Mouse (Mus musculus): ENCODE measurements around the gene Zfand2a. TPM values are rescaled to one million over a fixed set of nuclear protein-coding genes. Genes with fewer than 3 reads are reported as not detected.

The Zfand2a gene
- polyA plus RNA-seq, 1 experiment: 6.9 TPM

- Histone ChIP-seq H3K4me3 (replicated peaks; ENCODE audit: control insufficient read depth, low read depth, low read length) (no peak within 1 kb of the TSS), H3K4me1 (ENCODE audit: control insufficient read depth, insufficient read depth, low read length) (no peaks in the 10 kb centered on the region), H3K27ac (ENCODE audit: control insufficient read depth, insufficient read depth, low read depth, low read length, poor library complexity) (no peak within 1 kb of the TSS)
- TF ChIP-seq POLR2A (IDR thresholded peaks at IDR 0.05; ENCODE audit: borderline replicate concordance, control insufficient read depth, low read depth, low read length) (no peak), CTCF (IDR thresholded peaks at IDR 0.05; ENCODE audit: control insufficient read depth, insufficient read depth, low read length) (no peak)
- WGBS: 82% methylated on average over 21 of the region's 21 CpGs
These were observed 61.1 kb downstream of the Zfand2a start, which contains the start of gene Gper1 for GRCm38 (mm10) chr5:139423026-139423865. Gene Gper1 (plus strand): TSS chr5:139423151.

Other genes starting within 250 kb of the Zfand2a start
- 43.5 and 60.2 TPM in 2 replicates for gene Get4, start 232.2 kb downstream of the Zfand2a start, polyA plus RNA-seq (2011; ENCODE audit: insufficient read depth, insufficient read length, low replicate concordance, missing spikeins)
- gene Adap1, start 158.9 kb downstream of the Zfand2a start, polyA plus RNA-seq (2011; ENCODE audit: insufficient read depth, insufficient read length, low replicate concordance, missing spikeins): 12.1 and 26.4 TPM in 2 replicates
- 27.6 and 39.3 TPM in 2 replicates for gene Cox19, start 133.1 kb downstream of the Zfand2a start, polyA plus RNA-seq (2011; ENCODE audit: insufficient read depth, insufficient read length, low replicate concordance, missing spikeins)
- gene Cyp2w1, start 131.9 kb downstream of the Zfand2a start, polyA plus RNA-seq (2011; ENCODE audit: insufficient read depth, insufficient read length, low replicate concordance, missing spikeins): not detected in 2 replicates
- 14.6 and 20.1 TPM in 2 replicates for gene Gpr146, start 106.9 kb downstream of the Zfand2a start, polyA plus RNA-seq (2011; ENCODE audit: insufficient read depth, insufficient read length, low replicate concordance, missing spikeins)
- gene C130050O18Rik, start 79.3 kb downstream of the Zfand2a start, polyA plus RNA-seq (2011; ENCODE audit: insufficient read depth, insufficient read length, low replicate concordance, missing spikeins): 0.88 and 4.0 TPM in 2 replicates
- not detected in 2 replicates for gene Gper1, start 61.4 kb downstream of the Zfand2a start, polyA plus RNA-seq (2011; ENCODE audit: insufficient read depth, insufficient read length, low replicate concordance, missing spikeins)
- gene 3110082I17Rik, start 24.0 kb downstream of the Zfand2a start, polyA plus RNA-seq (2011; ENCODE audit: insufficient read depth, insufficient read length, low replicate concordance, missing spikeins): 11.8 and 12.8 TPM in 2 replicates
- gene Uncx, start 58.9 kb upstream of the Zfand2a start, polyA plus RNA-seq (2011; ENCODE audit: insufficient read depth, insufficient read length, low replicate concordance, missing spikeins): not detected in 2 replicates